Mouse (Mus musculus): Measurements from ENCODE around the gene Zfp280b.

- TF ChIP-seq CTCF (conservative IDR thresholded peaks at IDR 0.05; ENCODE audit: insufficient read depth, insufficient read length, low read depth, low read length) (no peak), POLR2A (IDR thresholded peaks at IDR 0.05; ENCODE audit: low read depth, low read length) (no peak)
Observed at GRCm38 (mm10) chr10:76047182-76047869, 14.9 kb downstream of the Zfp280b start.
